Mouse (Mus musculus) stomach, postnatal 0 days (tissue): ENCODE data around the gene Satb1. TPM values are rescaled to one million over a fixed set of nuclear protein-coding genes. Genes with fewer than 3 reads are reported as not detected.

Experiments used
- ATAC-seq: fragments of 200-750 bp; cut with Nextera tagmentation; 2 replicates; pipeline ENCODE4 v1.8.0; 2017; ENCODE audit not compliant: low FRiP score, low TSS enrichment
- DNase-seq: peaks from one replicate; pipeline ENCODE4 v3.0.0-alpha.2; 2016; ENCODE audit warnings: low spot score
- H3K27ac ChIP-seq: fragments of 300-500 bp; sonication (generic); replicated peaks from 2 replicates; pipeline ENCODE4 v1.5.1; 2014; ENCODE audit warnings: mild to moderate bottlenecking, control low read depth
- H3K27me3 ChIP-seq: fragments of 300-500 bp; sonication (generic); 2 replicates; pipeline ENCODE4 v1.6.1; 2014; ENCODE audit warnings: low read length; ENCODE audit not compliant: control insufficient read depth, insufficient read depth
- H3K36me3 ChIP-seq: fragments of 300-500 bp; sonication (generic); 2 replicates; pipeline ENCODE4 v1.6.1; 2014; ENCODE audit warnings: low read length, mixed read lengths; ENCODE audit not compliant: control insufficient read depth, insufficient read depth
- H3K4me1 ChIP-seq: fragments of 300-500 bp; sonication (generic); replicated peaks from 2 replicates; pipeline ENCODE4 v1.6.1; 2014; ENCODE audit warnings: antibody characterized with exemption; ENCODE audit not compliant: control insufficient read depth, insufficient read depth
- H3K4me2 ChIP-seq: fragments of 300-500 bp; sonication (generic); replicated peaks from 2 replicates; pipeline ENCODE4 v1.6.1; 2014; ENCODE audit warnings: low read depth, mild to moderate bottlenecking, control low read depth, moderate library complexity
- H3K4me3 ChIP-seq: fragments of 300-500 bp; sonication (generic); 2 replicates; pipeline ENCODE4 v1.5.1; 2014; ENCODE audit warnings: low read depth, low read length, control low read depth
- H3K9ac ChIP-seq: fragments of 300-500 bp; sonication (generic); 2 replicates; pipeline ENCODE4 v1.6.1; 2014; ENCODE audit warnings: mild to moderate bottlenecking, low read length, control low read depth, mixed read lengths
- H3K9me3 ChIP-seq: fragments of 300-500 bp; sonication (generic); 2 replicates; pipeline ENCODE4 v1.6.1; 2016; ENCODE audit warnings: low read length; ENCODE audit not compliant: control insufficient read depth
- CTCF ChIP-seq: IDR thresholded peaks from 2 replicates; pipeline ENCODE4 v1.5.1; 2016; ENCODE audit warnings: antibody characterized with exemption, low read depth, mild to moderate bottlenecking, moderate library complexity
- EP300 ChIP-seq: optimal IDR thresholded peaks from 2 replicates; pipeline ENCODE3; 2016; ENCODE audit warnings: antibody characterized with exemption
- WGBS: fragments of 180-500 bp; shearing (Covaris S2); extraction: QIAGEN DNeasy Blood & Tissue Kit; methylation state at CpG from one replicate; pipeline ENCODE4 v1.1.7; 2014; 5-methylcytosine and 5-hydroxymethylcytosine counted together
- polyA plus RNA-seq: library from polyadenylated mRNA; unstranded; fragments of >200 nt; fragmentation: Nextera tagmentation; extraction: Ambion mirVana; gene quantifications from 2 replicates; pipeline ENCODE4 v1.2.1, GENCODE M21; 2015

Satb1 gene
- polyA plus RNA-seq, 1 experiment from 2014 or later: 2.9 TPM

GRCm38 (mm10) chr17:51839484-51839883 is 6.4 kb upstream of the Satb1 start:
- Histone ChIP-seq H3K4me3 (no peak overlapping the region), H3K36me3 (no peaks in the 10 kb centered on the region), H3K4me1 (no peaks in the 10 kb centered on the region), H3K27me3 (no peaks in the 10 kb centered on the region), H3K27ac (no peak overlapping the region), H3K9me3 (no peaks in the 10 kb centered on the region), H3K4me2 (no peak overlapping the region), H3K9ac (no peak overlapping the region)
- DNase-seq (no peak), ATAC-seq (no peak)
- 80% methylated on average over 5 of the region's 5 CpGs for WGBS
- TF ChIP-seq EP300: no peak
- no peak for TF ChIP-seq CTCF

GRCm38 (mm10) chr17:51836901-51837300 is 3.8 kb upstream of the Satb1 start:
- DNase-seq: no peak
- Histone ChIP-seq H3K4me2 (no peak overlapping the region), H3K9ac (no peak overlapping the region), H3K4me1 (no peaks in the 10 kb centered on the region; the same call in 1 of the 2 replicates), H3K27me3 (peaks cover 6% of the 10 kb centered on the region), H3K4me3 (no peak overlapping the region), H3K36me3 (no peaks in the 10 kb centered on the region), H3K9me3 (no peaks in the 10 kb centered on the region), H3K27ac (no peak overlapping the region)
- no peak for TF ChIP-seq CTCF
- no peak for TF ChIP-seq EP300
- 32% methylated on average over 1 of the region's 1 CpGs for WGBS
- no peak for ATAC-seq

- Histone ChIP-seq H3K4me1 (no peaks in the 10 kb centered on the region; the same call in 1 of the 2 replicates), H3K27me3 (peaks cover 7% of the 10 kb centered on the region), H3K9ac (no peak overlapping the region), H3K4me3 (no peak overlapping the region), H3K27ac (no peak overlapping the region), H3K4me2 (no peak overlapping the region), H3K9me3 (no peaks in the 10 kb centered on the region), H3K36me3 (no peaks in the 10 kb centered on the region)
- DNase-seq (no peak), ATAC-seq (no peak)
- TF ChIP-seq CTCF (no peak), EP300 (no peak)
- WGBS: 79% methylated on average over 5 of the region's 5 CpGs
Observed at GRCm38 (mm10) chr17:51836243-51836642, 3.2 kb upstream of the Satb1 start.

- no peak overlapping the region for H3K4me2 ChIP-seq
- peaks cover 12% of the 10 kb centered on the region for H3K27me3 ChIP-seq
- TF ChIP-seq CTCF (no peak), EP300 (no peak)
- no peaks in the 10 kb centered on the region for H3K9me3 ChIP-seq
- H3K4me3 ChIP-seq: peak overlapping the region; percentile 64
- no peak for DNase-seq
- no peak overlapping the region for H3K9ac ChIP-seq
- H3K4me1 ChIP-seq: no peaks in the 10 kb centered on the region; the same call in 1 of the 2 replicates
- 5% methylated on average over 16 of the region's 16 CpGs for WGBS
- no peak overlapping the region for H3K27ac ChIP-seq
- H3K36me3 ChIP-seq: no peaks in the 10 kb centered on the region
- ATAC-seq: no peak
Observed at GRCm38 (mm10) chr17:51833578-51834361, 680 bp upstream of the Satb1 start.

- ATAC-seq (peak; percentile 59; the same call in 1 of the 2 replicates), DNase-seq (peak; percentile 41)
- H3K4me2 ChIP-seq: peak overlapping the region; percentile 97
- no peaks in the 10 kb centered on the region for H3K9me3 ChIP-seq
- whole genome bisulfite sequencing: under 1% methylated on average over 31 of the region's 66 CpGs
- H3K4me1 ChIP-seq: no peaks in the 10 kb centered on the region; the same call in 1 of the 2 replicates
- H3K36me3 ChIP-seq: no peaks in the 10 kb centered on the region
- peak overlapping the region; percentile 64 for H3K4me3 ChIP-seq
- H3K27me3 ChIP-seq: peaks cover 16% of the 10 kb centered on the region
- no peak for TF ChIP-seq EP300
- no peak for TF ChIP-seq CTCF
- H3K9ac ChIP-seq: peak overlapping the region; percentile 51; the same call in 1 of the 2 replicates
- H3K27ac ChIP-seq: no peak overlapping the region
Observed at GRCm38 (mm10) chr17:51832421-51832875, 642 bp downstream of the Satb1 start.
